Mouse (Mus musculus): ENCODE measurements at regions not wholly inside any gene's neighbourhood (a gene's known extent, or its start where the extent isn't known, plus 50 kb on each side); places are given as distances from the start of the nearest gene placed in this dataset.

DNA sequence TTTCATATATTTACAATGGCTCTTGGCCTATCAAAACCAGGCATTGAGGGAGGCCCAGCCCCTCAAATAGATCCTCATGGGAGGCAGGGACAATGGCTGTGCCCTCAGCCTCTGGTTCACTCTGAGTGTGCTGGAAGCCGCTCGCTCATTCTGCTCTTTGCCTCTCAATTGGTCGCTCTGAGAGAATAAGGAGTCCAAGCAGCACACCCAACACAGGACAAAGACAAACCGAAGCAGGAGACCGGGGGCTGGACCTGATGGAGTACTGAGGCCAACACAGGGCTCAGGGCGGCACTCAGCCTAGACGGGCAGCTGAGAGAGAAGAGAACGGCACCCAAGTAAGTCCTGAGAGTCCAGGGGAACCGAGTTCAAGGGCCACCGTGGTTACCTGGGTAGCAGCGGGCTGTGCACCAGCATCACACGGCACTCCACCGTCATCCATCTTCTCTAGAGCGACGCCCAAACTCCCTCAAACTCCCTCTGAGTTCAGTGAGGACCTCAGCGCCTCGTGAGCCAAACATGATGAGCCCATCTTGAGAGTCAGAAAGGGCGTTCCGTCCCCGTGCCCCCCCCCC lies 145.8 kb downstream of the Setd4 start:
- no peak for DNase-seq

DNA sequence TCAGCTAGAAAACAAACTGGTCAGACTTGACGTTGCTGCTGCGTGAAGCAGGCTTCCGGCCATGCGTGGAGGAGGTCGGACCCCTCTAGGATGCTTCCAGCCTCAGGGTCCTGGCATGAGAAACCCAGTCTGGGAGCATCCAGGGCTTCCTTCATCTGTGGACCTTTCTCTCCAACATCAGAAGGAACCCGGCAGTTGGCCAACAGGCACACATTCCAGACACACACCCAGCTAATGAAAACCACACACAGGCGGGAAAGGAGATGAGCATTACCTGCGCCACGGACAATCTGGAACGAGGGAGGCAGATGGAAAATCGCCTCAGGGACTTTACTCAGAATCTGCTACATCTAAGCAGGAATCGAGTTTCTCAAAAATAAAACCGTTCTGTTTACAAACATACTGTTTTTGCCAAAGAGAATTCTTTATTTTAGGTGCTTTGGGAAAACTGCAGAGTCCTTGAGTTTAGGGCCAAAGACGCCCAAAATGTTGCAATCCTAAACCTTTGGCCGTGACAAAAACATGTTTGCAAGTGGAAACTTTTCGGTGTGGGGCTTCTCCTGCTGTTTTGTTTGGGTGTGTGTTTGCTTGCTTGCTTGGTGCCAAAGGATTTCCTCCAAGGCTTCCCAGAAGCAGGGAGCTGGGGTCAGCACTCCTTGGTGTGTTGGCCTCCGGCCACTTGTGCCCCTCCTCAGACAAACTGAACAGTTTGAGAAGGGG lies 147.0 kb downstream of the Setd4 start:
- DNase-seq = no peak

DNA sequence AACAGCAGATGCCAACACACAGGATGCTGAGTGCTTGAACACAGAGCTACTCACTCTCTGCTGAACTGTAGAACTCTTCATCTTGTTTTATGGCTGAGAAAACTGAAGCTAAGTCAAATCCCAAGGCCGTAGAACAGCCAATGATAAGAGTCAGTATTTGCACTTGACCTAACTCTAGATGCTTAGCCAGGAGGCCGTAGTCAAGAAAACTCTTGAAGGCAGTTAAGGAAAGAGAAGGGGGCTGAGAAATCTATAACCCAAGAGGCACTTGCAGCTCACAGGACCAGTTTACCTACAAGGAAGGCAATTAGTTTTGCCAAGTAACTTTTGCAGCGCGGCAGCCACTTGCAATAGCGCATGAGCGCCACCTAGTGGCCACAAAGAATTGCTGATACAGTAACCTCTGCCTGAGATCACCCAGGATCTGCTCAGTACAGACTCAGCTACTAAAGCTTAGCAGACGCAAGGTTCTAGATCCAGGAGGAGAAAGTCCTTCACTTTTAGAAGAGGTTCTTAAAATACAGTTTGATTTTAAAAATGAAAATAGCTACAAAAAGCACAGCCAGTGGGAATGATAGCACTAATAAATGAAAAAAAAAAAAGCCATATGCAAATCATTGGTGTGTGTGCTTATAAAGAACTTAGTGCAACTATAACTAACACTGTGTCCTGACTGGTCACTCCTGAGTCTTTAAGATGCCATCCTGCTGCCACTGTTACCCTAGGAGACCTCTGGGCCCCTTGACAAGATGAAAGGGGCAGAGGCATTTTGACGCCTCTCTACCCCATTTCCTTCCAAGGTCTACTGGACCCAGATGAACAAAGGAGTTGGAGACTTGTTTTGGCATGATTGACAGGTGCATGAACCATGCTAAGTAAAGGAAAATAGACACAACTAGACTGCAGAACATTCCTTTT lies 149.5 kb downstream of the Setd4 start:
- peak; percentile 73 for DNase-seq

DNA sequence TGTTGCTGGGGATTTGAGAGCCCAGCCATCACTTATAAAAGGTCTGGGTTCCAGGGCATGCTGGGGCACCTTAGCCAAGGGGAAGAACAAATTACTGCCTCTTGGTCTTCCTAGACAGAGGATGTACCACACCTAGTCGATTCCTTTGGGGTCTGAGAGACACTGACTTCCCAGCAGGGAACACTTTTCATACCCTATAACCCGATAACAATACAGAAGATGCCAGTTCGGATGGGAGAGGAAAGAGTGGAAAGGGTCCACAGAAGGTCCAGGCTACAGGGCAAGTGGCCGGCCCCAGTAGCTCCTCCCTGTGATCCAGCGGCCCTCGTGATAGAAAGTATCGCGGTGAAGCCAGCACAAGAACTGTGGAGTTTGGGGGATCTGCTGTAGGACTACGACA lies 150.8 kb downstream of the Setd4 start:
- no peak for DNase-seq

DNA sequence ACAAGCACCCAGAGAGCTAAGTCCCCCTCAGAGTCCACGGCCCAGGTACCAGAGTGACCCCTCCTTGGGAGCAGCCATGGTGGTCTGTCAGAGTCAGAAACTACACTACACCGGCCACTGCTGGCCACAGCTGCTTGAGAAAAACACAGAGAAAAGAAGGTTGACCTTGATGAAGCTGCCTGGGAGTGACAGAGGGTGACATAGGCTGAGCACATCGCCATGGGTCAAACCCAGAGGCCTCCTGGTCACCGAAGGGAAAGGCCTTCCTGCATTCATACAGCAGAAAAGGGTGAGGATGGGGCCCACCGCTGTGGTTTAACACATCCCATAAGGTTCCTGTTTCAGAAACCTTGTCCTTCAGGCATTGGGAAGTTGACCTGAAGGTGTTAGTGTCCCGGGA lies 153.0 kb downstream of the Setd4 start:
- DNase-seq = no peak

DNA sequence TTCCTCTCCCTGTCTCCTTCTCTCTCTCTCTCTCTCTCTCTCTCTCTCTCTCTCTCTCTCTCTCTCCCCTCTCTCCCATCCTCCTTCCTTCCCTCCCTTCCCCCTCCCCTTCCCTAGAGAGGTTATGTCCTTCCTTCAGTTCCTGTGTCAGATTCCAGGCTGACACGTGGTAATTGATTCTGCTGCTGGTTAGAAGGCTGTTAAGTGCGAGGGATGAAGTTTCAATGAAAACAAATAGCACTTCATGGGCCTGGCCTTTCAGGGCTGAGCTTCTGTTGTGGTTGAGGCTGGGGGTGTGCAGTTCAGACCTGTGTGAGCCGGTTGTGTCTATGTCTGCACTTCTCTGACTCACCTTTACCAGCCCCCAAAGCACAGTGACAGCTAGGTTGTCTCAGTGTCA lies 153.9 kb downstream of the Setd4 start:
- DNase-seq = no peak

DNA sequence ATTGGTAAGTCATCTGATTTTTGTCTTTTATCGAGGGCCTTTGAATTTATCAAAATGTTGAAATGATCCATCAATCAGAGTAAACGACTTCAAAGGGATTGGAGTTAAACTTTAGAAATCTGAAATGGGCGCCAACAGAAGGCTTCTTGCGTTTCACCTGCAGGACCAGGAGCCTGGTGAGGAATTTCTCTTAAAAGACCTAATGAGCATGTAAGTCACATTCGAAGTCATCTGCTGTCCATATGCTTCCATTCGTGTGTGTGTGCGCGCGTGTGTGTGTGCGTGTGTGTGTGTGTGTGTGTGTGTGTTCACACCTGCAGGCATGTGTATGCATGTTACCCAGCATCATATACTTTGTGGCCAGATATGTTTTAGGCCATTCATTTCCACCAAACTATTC lies 155.7 kb downstream of the Setd4 start:
- no peak for DNase-seq

DNA sequence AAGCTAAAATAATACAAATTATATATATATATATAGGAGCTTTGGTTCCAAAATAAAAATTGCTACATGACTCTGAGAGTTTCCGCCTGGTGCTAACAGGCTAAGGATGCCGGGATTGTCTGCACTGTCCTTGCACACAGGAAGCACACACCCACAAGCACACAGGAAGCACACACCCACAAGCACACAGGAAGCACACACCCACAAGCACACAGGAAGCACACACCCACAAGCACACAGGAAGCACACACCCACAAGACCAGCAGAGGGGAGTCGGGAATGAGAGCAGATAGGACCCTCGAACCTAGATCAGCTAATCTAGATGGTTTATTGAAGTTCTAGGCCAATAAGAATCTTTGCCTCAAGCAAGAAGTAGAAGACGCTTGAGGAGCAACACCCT lies 156.9 kb downstream of the Setd4 start:
- DNase-seq = no peak

DNA sequence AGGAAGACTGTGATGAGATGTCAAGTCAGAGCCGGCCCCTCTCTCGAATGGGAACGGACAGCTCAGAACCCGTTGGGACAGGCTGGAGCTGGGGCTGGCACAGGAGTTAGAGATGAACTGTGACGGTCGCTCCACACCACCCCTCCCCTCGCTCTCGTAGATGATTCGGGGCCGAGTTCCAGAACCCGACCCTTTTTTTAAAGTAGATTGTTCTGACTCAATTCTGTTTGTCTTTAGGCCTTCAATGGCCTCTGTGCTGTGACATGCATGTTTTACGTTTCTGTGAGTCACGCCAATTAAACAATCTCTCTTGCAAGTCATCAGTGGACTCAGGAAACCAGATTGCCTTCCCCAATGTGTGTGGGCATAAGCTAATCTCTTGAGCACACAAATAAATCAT lies 157.7 kb downstream of the Setd4 start:
- DNase-seq = no peak

DNA sequence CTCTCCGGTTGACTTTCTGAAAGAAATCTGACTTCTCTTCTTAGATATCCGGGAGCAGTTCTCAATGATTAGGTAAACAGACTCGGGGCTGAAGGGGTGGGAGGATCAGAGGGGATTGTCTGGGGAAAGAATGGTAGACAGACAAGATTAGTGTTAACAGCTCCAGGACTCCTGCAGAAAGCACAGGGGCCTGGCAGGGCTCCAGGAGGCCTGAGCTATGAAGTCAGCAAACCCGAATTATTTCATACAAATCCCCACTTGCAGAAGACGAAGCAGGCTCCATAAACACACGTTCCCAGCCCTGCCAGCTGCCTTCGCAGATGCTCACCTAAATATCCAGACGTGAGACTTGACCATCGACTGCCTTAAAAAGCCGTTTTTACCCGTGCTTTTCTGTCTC lies 161.0 kb downstream of the Setd4 start:
- DNase-seq = no peak

DNA sequence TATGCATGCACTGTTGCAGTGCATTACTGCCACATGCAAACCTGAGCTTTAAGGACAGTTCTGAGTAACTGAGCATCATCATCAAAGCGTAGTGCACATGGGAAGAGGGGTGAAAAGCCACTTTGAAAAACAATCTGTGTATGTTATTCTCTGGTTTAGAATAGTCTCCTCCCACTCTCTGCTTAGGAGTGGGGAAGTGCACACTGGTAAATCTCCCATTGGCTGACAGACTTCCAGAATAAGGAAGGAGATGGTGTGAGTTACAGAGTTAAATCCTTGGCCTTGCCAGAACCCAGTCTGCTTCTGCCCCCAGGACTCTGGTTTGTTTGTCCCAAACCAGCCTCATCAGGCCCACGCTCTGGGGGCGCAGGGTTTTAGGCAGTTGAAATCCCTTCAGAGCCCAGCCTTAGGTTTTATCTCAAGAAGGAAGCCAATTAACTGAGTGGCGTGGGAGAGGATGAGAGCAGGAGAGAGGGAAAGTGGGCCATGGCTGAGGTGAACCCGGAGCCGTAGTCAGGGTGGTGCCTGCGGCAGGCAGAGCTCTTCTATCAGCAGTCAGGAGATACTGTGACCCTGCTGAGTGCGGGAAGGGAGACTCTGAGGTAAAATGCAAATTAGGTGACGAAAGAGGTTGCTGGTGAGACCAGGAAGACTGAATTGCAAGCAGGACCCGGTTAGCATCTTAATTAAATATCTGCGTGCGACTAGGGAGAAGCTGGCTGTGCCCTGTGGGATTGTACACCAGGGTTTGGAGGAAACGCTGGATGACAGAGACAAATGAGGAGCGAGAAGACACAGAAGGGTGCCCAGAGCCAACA lies 166.0 kb downstream of the Setd4 start:
- no peak for DNase-seq

DNA sequence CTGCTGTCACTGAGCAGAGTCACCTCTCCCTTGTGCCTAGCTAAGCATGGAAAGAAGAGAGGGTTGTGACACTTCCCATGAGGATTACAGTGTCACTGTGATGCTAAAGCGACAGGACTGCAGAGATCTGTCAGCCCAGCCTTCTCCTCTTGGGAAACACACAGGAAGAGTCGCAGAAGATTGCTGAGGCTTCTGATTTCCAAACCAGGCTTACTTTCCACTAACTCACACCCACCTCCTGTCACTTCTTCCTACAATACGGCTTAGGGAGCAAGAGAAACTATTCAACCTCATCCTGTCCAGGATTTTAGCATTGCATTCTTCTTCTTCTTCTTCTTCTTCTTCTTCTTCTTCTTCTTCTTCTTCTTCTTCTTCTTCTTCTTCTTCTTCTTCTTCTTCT lies 167.1 kb downstream of the Setd4 start:
- DNase-seq = no peak

DNA sequence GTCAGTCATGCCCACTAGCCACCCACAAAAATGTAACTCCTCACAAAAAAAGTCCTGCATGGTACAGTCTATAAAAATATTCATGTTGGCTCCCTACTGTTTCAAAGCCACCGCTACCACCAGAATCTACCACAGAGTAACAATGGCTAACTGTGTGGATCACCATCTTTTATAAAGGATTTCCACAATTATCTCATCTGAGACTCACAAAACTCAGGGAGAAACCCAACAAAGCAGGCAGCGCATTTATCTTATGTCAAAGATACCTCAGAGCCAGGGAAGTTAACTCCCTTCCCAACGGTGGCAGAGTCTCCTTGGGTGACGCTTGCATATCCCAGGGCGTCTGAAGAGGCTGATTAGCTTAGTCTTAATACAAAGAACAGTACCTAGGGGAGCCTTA lies 172.5 kb downstream of the Setd4 start:
- DNase-seq = no peak

DNA sequence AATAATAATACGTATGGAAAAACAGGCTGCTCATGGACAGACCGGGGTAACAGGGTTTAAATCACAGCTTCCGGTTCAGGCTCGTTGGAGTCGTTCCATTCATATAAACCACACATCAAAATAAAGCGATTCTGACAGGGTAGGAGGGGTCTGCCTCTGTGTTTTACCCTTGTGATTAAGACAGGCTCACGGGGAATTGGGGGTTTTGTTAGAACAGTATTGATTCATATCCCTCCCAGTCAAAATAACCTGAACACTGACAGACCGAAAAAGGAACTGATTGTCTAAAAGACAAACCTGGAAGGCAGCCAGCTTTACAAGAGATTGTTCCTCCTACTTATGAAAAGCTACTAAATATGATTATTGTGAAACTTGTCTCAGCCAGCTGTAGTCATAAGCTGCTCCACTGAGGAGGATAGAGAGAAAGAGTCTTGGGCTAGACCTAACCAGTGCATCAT lies 174.5 kb downstream of the Setd4 start:
- no peak for DNase-seq

DNA sequence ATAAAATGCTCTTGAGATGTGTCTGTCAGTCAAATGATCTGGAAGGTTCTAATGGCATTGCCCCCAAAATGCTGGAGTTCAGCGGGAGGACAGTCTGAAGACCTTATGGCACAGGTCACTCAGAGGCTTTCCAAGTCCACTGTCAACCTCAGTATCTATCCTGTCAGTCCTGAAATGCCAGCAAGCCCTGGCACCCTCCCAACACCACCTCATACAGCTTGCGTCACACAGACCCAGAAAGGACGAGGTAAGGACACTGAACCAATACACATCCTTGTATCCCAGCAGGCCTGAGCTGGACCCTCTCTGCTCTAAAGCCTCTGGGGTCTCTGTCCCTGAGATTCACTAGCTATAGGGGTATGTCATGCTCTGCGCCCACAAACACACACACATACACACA lies 176.6 kb downstream of the Setd4 start:
- DNase-seq = no peak

DNA sequence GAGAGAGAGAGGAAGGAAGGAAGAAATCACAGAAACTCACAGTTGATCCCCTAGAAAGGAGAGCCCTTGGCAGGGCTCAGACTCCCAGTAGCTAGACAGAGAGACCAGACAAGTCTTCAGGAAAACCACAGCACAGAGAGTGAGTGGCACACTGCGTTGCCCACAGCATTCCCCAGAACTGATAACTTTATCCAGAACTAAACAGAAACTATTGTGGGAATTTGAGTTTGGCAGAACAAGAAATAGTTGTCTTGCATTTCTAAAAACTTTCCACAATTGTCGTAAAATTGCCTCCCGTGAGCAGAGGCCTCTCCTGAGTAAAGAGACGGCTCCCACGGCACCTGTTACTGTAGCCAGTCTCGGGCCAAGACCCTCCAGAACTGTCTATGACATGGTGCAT lies 178.1 kb downstream of the Setd4 start:
- DNase-seq = no peak

DNA sequence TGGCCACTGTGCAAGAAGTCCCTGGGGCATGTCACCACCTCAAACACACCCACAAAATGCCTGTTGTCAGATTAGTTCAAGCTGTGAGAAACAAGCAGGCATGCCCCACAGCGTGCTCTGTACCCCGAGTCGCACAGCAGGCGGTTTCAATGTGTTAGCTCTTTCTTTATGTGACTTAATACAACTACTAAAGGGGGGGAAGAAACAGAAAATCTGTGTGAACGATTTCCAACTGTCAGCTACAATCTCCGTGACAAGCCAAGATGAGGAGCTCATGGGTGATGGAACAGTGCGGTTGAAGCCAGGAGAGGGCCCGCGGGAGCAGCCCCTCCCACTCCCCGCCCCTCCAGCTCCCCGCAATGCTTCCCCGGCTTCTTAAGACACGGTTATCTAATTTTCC lies 180.7 kb downstream of the Setd4 start:
- no peak for DNase-seq

DNA sequence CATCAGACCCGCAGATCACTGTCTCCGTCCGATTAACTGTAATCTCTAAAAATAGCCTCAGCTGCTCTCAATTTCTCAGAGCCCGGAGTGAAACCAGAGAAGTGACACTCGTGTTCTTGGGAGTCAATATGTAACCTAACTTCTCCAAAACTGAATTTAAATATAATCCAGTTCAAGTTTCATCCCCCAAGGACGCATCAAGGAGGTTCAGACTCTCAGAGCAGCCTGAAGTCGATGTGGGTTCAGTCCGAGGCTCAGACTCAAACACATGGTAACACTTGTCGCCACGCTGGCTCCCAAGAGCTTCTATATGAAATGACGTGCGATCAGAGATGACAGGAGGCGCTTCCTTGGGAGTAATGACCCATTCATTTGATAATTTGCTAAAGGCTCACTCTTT lies 181.6 kb downstream of the Setd4 start:
- no peak for DNase-seq

DNA sequence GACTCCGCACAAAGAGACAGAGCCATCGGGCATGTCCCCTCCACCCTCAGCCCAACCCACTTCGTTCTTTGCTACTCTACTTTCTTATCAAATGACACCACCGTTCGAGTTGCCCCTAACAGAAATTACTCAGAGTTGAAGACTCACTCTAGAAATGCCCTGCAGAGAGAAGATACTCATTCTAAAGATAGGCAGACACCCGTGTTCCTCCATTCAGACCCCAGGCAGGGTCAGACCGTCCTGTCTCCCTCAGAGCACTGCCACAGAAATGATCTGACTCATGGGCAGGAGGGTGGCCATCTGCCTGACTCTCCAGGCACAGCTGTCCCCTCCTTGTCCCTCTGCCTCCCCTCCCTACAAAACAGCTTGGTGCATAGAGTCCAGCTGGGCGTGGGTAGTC lies 185.6 kb downstream of the Setd4 start:
- DNase-seq = no peak

DNA sequence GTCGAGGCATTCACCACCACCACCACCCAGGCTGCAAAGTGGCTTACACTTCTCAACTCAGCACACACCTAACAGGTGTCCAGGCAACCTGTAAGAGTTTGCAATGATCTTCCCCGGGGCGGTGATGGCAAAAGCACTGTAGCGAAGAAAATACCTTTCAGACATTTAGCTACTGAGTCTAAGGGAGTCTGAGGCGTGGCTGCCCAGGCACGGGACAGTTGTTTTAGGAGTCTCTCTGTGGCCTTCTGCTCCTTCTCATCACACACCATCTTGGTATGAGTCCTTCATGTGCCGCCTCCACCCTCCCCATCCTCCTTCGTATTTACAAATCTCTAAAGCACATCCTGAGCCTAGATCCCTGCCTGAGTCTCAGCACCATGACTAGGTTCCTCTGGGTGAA lies 186.0 kb downstream of the Setd4 start:
- no peak for DNase-seq

DNA sequence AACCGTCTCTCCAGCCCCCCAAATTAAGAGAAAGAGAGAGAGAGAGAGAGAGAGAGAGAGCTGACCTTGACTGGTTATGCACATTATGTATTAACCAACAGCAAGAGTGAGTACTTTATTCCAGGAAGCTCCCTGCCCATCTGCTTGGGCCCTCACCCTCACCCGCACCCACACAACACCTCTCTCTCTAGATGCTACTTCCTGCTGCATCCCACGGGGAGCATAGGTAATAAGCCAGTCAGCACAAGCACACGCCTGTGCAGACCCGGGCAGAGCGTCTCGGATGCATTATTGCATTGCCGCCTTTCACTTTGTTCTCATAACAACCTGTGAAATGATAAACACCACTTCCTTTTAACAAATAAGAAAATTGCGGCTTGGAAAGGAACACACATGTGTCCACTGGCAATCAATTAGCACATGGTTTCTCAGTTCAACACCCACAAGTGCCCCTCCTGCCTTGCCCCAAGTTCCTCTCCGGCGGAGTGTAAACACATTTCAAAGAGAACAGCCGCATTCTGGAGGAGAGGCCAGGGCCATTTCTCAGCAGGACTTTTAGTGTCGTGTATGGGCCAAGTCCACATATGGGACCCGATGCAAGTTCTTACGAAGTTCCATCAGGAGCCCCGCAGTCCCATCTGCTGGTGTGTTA lies 211.7 kb downstream of the Setd4 start:
- DNase-seq = no peak

DNA sequence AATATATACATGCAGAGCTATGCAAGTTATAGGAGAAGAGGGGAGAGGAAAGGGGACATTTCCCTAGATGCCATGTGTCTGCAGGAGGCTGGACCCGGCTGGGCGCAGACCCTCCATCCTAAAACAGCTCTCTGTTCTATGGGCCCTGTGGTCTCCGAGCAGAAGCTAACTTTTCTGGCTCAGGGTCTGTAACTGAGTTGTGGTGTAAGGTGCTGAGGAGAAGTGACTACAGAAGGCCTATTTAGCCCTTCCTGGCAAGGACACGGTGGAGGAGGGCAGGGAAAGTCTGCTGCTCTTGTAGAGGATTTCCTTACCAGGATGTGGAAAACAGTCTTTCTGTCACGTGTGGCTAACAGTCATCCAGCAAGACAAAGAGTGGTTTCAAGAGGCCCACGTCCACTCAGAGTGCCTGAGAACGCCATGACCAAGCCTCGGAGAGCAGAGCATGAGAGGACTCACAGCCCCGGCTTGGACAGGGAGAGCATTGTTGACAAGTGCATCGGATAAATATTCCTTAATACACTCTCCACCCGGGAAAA lies 216.2 kb downstream of the Setd4 start:
- no peak for DNase-seq

All from kidney, adult 9 months (tissue).